Mouse (Mus musculus) heart, embryonic 13.5 days (tissue): ENCODE data around the gene Fhit. TPM values are rescaled to one million over a fixed set of nuclear protein-coding genes. Genes with fewer than 3 reads are reported as not detected.

ENCODE experiments used
- ATAC-seq: fragments of 200-750 bp; cut with Nextera tagmentation; 2 replicates; pipeline ENCODE4 v1.8.0; 2017; ENCODE audit warnings: moderate TSS enrichment; ENCODE audit not compliant: insufficient number of reproducible peaks, low FRiP score, low TSS enrichment; ENCODE audit errors: extremely low read depth
- H3K27ac ChIP-seq: fragments of 300-500 bp; sonication (generic); replicated peaks from 2 replicates; pipeline ENCODE4 v1.5.1; 2015; ENCODE audit warnings: moderate library complexity, mild to moderate bottlenecking, inconsistent platforms
- H3K27me3 ChIP-seq: fragments of 300-500 bp; sonication (generic); replicated peaks from 2 replicates; pipeline ENCODE4 v1.6.1; 2015; ENCODE audit warnings: mild to moderate bottlenecking, inconsistent platforms
- H3K36me3 ChIP-seq: fragments of 300-500 bp; sonication (generic); 2 replicates; pipeline ENCODE4 v1.6.1; 2015; ENCODE audit warnings: mild to moderate bottlenecking, inconsistent platforms
- H3K4me1 ChIP-seq: fragments of 300-500 bp; sonication (generic); 2 replicates; pipeline ENCODE4 v1.6.1; 2015; ENCODE audit warnings: inconsistent platforms
- H3K4me2 ChIP-seq: fragments of 300-500 bp; sonication (generic); 2 replicates; pipeline ENCODE4 v1.6.1; 2015; ENCODE audit warnings: inconsistent platforms, mild to moderate bottlenecking, moderate library complexity
- H3K4me3 ChIP-seq: fragments of 300-500 bp; sonication (generic); 2 replicates; pipeline ENCODE4 v1.5.1; 2015; ENCODE audit warnings: moderate library complexity, mild to moderate bottlenecking, inconsistent platforms
- H3K9ac ChIP-seq: fragments of 300-500 bp; sonication (generic); 2 replicates; pipeline ENCODE4 v1.6.1; 2015; ENCODE audit warnings: inconsistent platforms, mild to moderate bottlenecking, moderate library complexity
- H3K9me3 ChIP-seq: fragments of 300-500 bp; sonication (generic); 2 replicates; pipeline ENCODE4 v1.6.1; 2016; ENCODE audit warnings: inconsistent platforms
- WGBS: fragments of 180-500 bp; shearing (Covaris S2); methylation state at CpG from one replicate; pipeline ENCODE4 v1.1.7; 2015; ENCODE audit warnings: mixed read lengths; 5-methylcytosine and 5-hydroxymethylcytosine counted together
- polyA plus RNA-seq: library from polyadenylated mRNA; unstranded; fragments of >200 nt; fragmentation: Nextera tagmentation; extraction: Ambion mirVana; gene quantifications from 2 replicates; pipeline ENCODE4 v1.2.1, GENCODE M21; 2015

Fhit gene
- polyA plus RNA-seq, 1 experiment from 2014 or later = 4.4 TPM

GRCm38 (mm10) chr14:9552149-9552548, 1609.7 kb downstream of the Fhit start:
- Histone ChIP-seq H3K4me3 (no peak overlapping the region), H3K4me2 (no peak overlapping the region), H3K4me1 (peaks cover 8% of the 10 kb centered on the region; the same call in 1 of the 2 replicates), H3K36me3 (no peaks in the 10 kb centered on the region), H3K27me3 (no peaks in the 10 kb centered on the region), H3K27ac (no peak overlapping the region), H3K9ac (no peak overlapping the region), H3K9me3 (no peaks in the 10 kb centered on the region)
- no peak for ATAC-seq

GRCm38 (mm10) chr14:9547952-9548351, 1613.9 kb downstream of the Fhit start:
- Histone ChIP-seq H3K36me3 (no peaks in the 10 kb centered on the region), H3K4me1 (no peaks in the 10 kb centered on the region), H3K4me3 (no peak overlapping the region), H3K9ac (no peak overlapping the region), H3K27me3 (no peaks in the 10 kb centered on the region), H3K4me2 (no peak overlapping the region), H3K27ac (no peak overlapping the region), H3K9me3 (no peaks in the 10 kb centered on the region)
- 45% methylated on average over 1 of the region's 1 CpGs for WGBS
- ATAC-seq = no peak

- WGBS = 74% methylated on average over 3 of the region's 3 CpGs
- ATAC-seq = no peak
Observed at GRCm38 (mm10) chr14:9544364-9544763, 1617.5 kb downstream of the Fhit start.

GRCm38 (mm10) chr14:9535491-9535890, 1626.3 kb downstream of the Fhit start:
- no peak for ATAC-seq
- Histone ChIP-seq H3K4me2 (no peak overlapping the region), H3K4me3 (no peak overlapping the region), H3K9ac (no peak overlapping the region), H3K27me3 (no peaks in the 10 kb centered on the region), H3K36me3 (no peaks in the 10 kb centered on the region), H3K27ac (no peak overlapping the region), H3K4me1 (no peaks in the 10 kb centered on the region), H3K9me3 (no peaks in the 10 kb centered on the region)
- WGBS = 60% methylated on average over 6 of the region's 6 CpGs

More at GRCm38 (mm10) chr14:9544364-9544763, 1617.5 kb downstream of the Fhit start:
- H3K27ac ChIP-seq = no peak overlapping the region
- H3K9me3 ChIP-seq = no peaks in the 10 kb centered on the region
- no peak overlapping the region for H3K4me2 ChIP-seq
- H3K4me1 ChIP-seq = no peaks in the 10 kb centered on the region
- no peak overlapping the region for H3K9ac ChIP-seq
- no peaks in the 10 kb centered on the region for H3K27me3 ChIP-seq
- H3K36me3 ChIP-seq = no peaks in the 10 kb centered on the region
- H3K4me3 ChIP-seq = no peak overlapping the region

- no peaks in the 10 kb centered on the region for H3K36me3 ChIP-seq
- H3K27me3 ChIP-seq = no peaks in the 10 kb centered on the region
- ATAC-seq = no peak
- no peak overlapping the region for H3K27ac ChIP-seq
- no peak overlapping the region for H3K4me2 ChIP-seq
- H3K4me1 ChIP-seq = no peaks in the 10 kb centered on the region
- H3K9ac ChIP-seq = no peak overlapping the region
- no peak overlapping the region for H3K4me3 ChIP-seq
- no peaks in the 10 kb centered on the region for H3K9me3 ChIP-seq
- WGBS = 80% methylated on average over 4 of the region's 4 CpGs
Observed at GRCm38 (mm10) chr14:9529247-9529646, 1632.6 kb downstream of the Fhit start.

- no peak for ATAC-seq
Observed at GRCm38 (mm10) chr14:9526136-9526535, 1635.7 kb downstream of the Fhit start.

GRCm38 (mm10) chr14:9517651-9518050, 1644.2 kb downstream of the Fhit start:
- Histone ChIP-seq H3K27me3 (no peaks in the 10 kb centered on the region), H3K4me1 (no peaks in the 10 kb centered on the region), H3K4me2 (no peak overlapping the region), H3K9ac (no peak overlapping the region), H3K27ac (no peak overlapping the region), H3K36me3 (no peaks in the 10 kb centered on the region), H3K9me3 (no peaks in the 10 kb centered on the region), H3K4me3 (no peak overlapping the region)
- WGBS = 64% methylated on average over 2 of the region's 2 CpGs
- no peak for ATAC-seq

More at GRCm38 (mm10) chr14:9526136-9526535, 1635.7 kb downstream of the Fhit start:
- WGBS = 79% methylated on average over 3 of the region's 3 CpGs
- no peaks in the 10 kb centered on the region for H3K27me3 ChIP-seq
- no peaks in the 10 kb centered on the region for H3K4me1 ChIP-seq
- H3K27ac ChIP-seq = no peak overlapping the region
- no peak overlapping the region for H3K9ac ChIP-seq
- H3K4me3 ChIP-seq = no peak overlapping the region
- no peaks in the 10 kb centered on the region for H3K9me3 ChIP-seq
- no peaks in the 10 kb centered on the region for H3K36me3 ChIP-seq
- no peak overlapping the region for H3K4me2 ChIP-seq

GRCm38 (mm10) chr14:9509678-9510077, 1652.2 kb downstream of the Fhit start:
- Histone ChIP-seq H3K4me2 (no peak overlapping the region), H3K27ac (no peak overlapping the region), H3K9me3 (no peaks in the 10 kb centered on the region), H3K36me3 (no peaks in the 10 kb centered on the region), H3K9ac (no peak overlapping the region), H3K4me1 (no peaks in the 10 kb centered on the region), H3K4me3 (no peak overlapping the region), H3K27me3 (no peaks in the 10 kb centered on the region)
- 50% methylated on average over 1 of the region's 1 CpGs for WGBS
- ATAC-seq = no peak

Other genes with a start within 250 kb of the Fhit start
- 2.4 and 3.7 TPM in 2 replicates for gene Gm3839, start 194.7 kb upstream of the Fhit start, polyA plus RNA-seq